Mouse (Mus musculus) thymus, adult 2 months (tissue): ENCODE data around the gene Crygc.

Experiments used
- CTCF ChIP-seq: fragments of 200-500 bp; IDR thresholded peaks from 2 replicates; pipeline ENCODE4 v1.5.1; 2012; ENCODE audit warnings: mild to moderate bottlenecking, control low read depth, low read length, moderate library complexity, borderline replicate concordance; ENCODE audit not compliant: control insufficient read depth, poor library complexity, insufficient read depth; ENCODE audit errors: extremely low read depth
- POLR2A ChIP-seq: fragments of 200-500 bp; IDR thresholded peaks from 2 replicates; pipeline ENCODE4 v1.6.1; 2012; ENCODE audit warnings: mild to moderate bottlenecking, low read length, control low read depth, moderate library complexity; ENCODE audit not compliant: control insufficient read depth, poor library complexity, insufficient read depth; ENCODE audit errors: extremely low read depth

- TF ChIP-seq CTCF, result no peak
- no peak for TF ChIP-seq POLR2A
Observed at GRCm38 (mm10) chr1:65119438-65119837, 45.9 kb upstream of the Crygc start, which contains the start of gene Gm28845.
